Mouse (Mus musculus): ENCODE measurements around the gene Gm19345.

Gene Gm19345

GRCm38 (mm10) chr7:19826756-19827155, 25.0 kb upstream of the Gm19345 start:
- peak; percentile 62 for DNase-seq (ENCODE audit: low read depth, low spot score)

- no peak for DNase-seq (ENCODE audit: low read depth, low spot score)
These were observed 22.1 kb upstream of the Gm19345 start for GRCm38 (mm10) chr7:19829694-19830093.

GRCm38 (mm10) chr7:19830682-19831156, 21.1 kb upstream of the Gm19345 start:
- peak; percentile 98 for DNase-seq (ENCODE audit: low read depth, low spot score)

- no peak for DNase-seq (ENCODE audit: low read depth, low spot score)
These were observed 20.0 kb upstream of the Gm19345 start for GRCm38 (mm10) chr7:19831837-19832236.

- DNase-seq (ENCODE audit: low read depth, low spot score): no peak
These were observed 17.7 kb upstream of the Gm19345 start for GRCm38 (mm10) chr7:19834055-19834454.

GRCm38 (mm10) chr7:19836843-19837242, 15.0 kb upstream of the Gm19345 start:
- no peak for DNase-seq (ENCODE audit: low read depth, low spot score)

- no peak for DNase-seq (ENCODE audit: low read depth, low spot score)
These were observed 11.4 kb upstream of the Gm19345 start for GRCm38 (mm10) chr7:19840371-19840770.

GRCm38 (mm10) chr7:19840936-19841335, 10.9 kb upstream of the Gm19345 start:
- DNase-seq (ENCODE audit: low read depth, low spot score): no peak

GRCm38 (mm10) chr7:19841686-19842413, 10.0 kb upstream of the Gm19345 start:
- DNase-seq (ENCODE audit: low read depth, low spot score): no peak

GRCm38 (mm10) chr7:19842885-19843504, 8.8 kb upstream of the Gm19345 start:
- DNase-seq (ENCODE audit: low read depth, low spot score): no peak

GRCm38 (mm10) chr7:19843561-19843960, 8.2 kb upstream of the Gm19345 start:
- no peak for DNase-seq (ENCODE audit: low read depth, low spot score)

GRCm38 (mm10) chr7:19844521-19845171, 7.2 kb upstream of the Gm19345 start:
- no peak for DNase-seq (ENCODE audit: low read depth, low spot score)

- DNase-seq (ENCODE audit: low read depth, low spot score): no peak
These were observed 1.7 kb downstream of the Gm19345 start for GRCm38 (mm10) chr7:19853526-19853925.

GRCm38 (mm10) chr7:19855663-19856062, 3.9 kb downstream of the Gm19345 start:
- no peak for DNase-seq (ENCODE audit: low read depth, low spot score)

- no peak for DNase-seq (ENCODE audit: low read depth, low spot score)
These were observed 4.5 kb downstream of the Gm19345 start for GRCm38 (mm10) chr7:19856283-19856682.

GRCm38 (mm10) chr7:19859740-19860139, 7.9 kb downstream of the Gm19345 start:
- no peak for DNase-seq (ENCODE audit: low read depth, low spot score)

GRCm38 (mm10) chr7:19861199-19861598, 9.4 kb downstream of the Gm19345 start, which contains the start of gene Ceacam16:
TSS of gene Ceacam16 (minus strand) at chr7:19861299.
- no peak for DNase-seq (ENCODE audit: low read depth, low spot score)

GRCm38 (mm10) chr7:19864241-19864640, 12.4 kb downstream of the Gm19345 start:
- DNase-seq (ENCODE audit: low read depth, low spot score): no peak

- DNase-seq (ENCODE audit: low read depth, low spot score): no peak
These were observed 13.6 kb downstream of the Gm19345 start for GRCm38 (mm10) chr7:19865246-19866036.

GRCm38 (mm10) chr7:19866490-19866889, 14.7 kb downstream of the Gm19345 start:
- no peak for DNase-seq (ENCODE audit: low read depth, low spot score)

GRCm38 (mm10) chr7:19867751-19868399, 16.1 kb downstream of the Gm19345 start:
- DNase-seq (ENCODE audit: low read depth, low spot score): no peak

Data from 3T3-L1 (cell line).